Mouse (Mus musculus): ENCODE results near the gene Harbi1.

DNA sequence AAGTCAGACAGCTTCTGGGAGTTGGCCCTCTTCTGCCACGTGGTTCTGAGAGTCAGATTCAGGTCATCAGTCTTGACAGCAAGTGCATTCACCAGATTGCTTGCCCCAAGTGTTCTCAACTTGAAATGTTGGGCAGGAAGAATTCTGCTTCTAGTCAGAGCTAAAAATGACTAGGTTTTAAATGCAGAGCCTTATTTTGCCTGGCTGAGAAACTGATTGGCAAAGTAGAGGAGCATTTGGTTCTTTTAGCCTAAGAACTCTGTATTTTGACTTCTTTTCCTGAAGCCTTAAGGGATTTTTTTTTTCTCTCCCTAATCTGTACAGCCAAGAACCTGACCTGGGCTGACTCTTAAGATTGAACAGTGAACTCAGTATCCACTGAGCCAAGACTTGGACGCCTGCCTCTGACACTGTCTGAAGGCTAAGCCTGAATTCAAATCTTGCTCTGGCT lies 39.2 kb downstream of the Harbi1 start:
- no peak for TF ChIP-seq CTCF (IDR thresholded peaks at IDR 0.05; ENCODE audit: borderline replicate concordance, insufficient read depth, low read depth, low read length)
- no peak for TF ChIP-seq POLR2A (IDR thresholded peaks at IDR 0.05; ENCODE audit: borderline replicate concordance, insufficient read depth, low read length)

Measured in cerebellum, adult 2 months (tissue).